Mouse (Mus musculus) lung, postnatal 0 days (tissue): ENCODE data around the gene Stx8. TPM values are rescaled to one million over a fixed set of nuclear protein-coding genes. Genes with fewer than 3 reads are reported as not detected.

Experiments used
- ATAC-seq: fragments of 200-750 bp; cut with Nextera tagmentation; 2 replicates; pipeline ENCODE4 v1.8.0; 2017; ENCODE audit warnings: moderate library complexity
- DNase-seq: peaks from one replicate; pipeline ENCODE4 v3.0.0-alpha.2; 2016; ENCODE audit warnings: low spot score
- H3K27ac ChIP-seq: fragments of 300-500 bp; sonication (generic); 2 replicates; pipeline ENCODE4 v1.5.1; 2014; ENCODE audit warnings: antibody characterized with exemption, mild to moderate bottlenecking, low read length, mixed read lengths
- H3K27me3 ChIP-seq: fragments of 300-500 bp; sonication (generic); replicated peaks from 2 replicates; pipeline ENCODE4 v1.6.1; 2014; ENCODE audit warnings: low read length, mixed read lengths; ENCODE audit not compliant: insufficient read depth
- H3K36me3 ChIP-seq: fragments of 300-500 bp; sonication (generic); 2 replicates; pipeline ENCODE4 v1.6.1; 2014; ENCODE audit warnings: low read length, mixed read lengths; ENCODE audit not compliant: insufficient read depth
- H3K4me1 ChIP-seq: fragments of 300-500 bp; sonication (generic); 2 replicates; pipeline ENCODE4 v1.6.1; 2014; ENCODE audit warnings: antibody characterized with exemption, low read depth, low read length, mixed read lengths; ENCODE audit not compliant: insufficient read depth
- H3K4me2 ChIP-seq: fragments of 300-500 bp; sonication (generic); replicated peaks from 2 replicates; pipeline ENCODE4 v1.6.1; 2014; ENCODE audit warnings: low read depth, mild to moderate bottlenecking, low read length, moderate library complexity, mixed read lengths
- H3K4me3 ChIP-seq: fragments of 300-500 bp; sonication (generic); 2 replicates; pipeline ENCODE4 v1.5.1; 2014; ENCODE audit warnings: low read depth, low read length
- H3K9ac ChIP-seq: fragments of 300-500 bp; sonication (generic); replicated peaks from 2 replicates; pipeline ENCODE4 v1.6.1; 2014; ENCODE audit warnings: low read depth, mild to moderate bottlenecking
- H3K9me3 ChIP-seq: fragments of 300-500 bp; sonication (generic); 2 replicates; pipeline ENCODE4 v1.6.1; 2016; ENCODE audit warnings: low read length, mixed read lengths
- CTCF ChIP-seq: IDR thresholded peaks from 2 replicates; pipeline ENCODE4 v1.5.1; 2016; ENCODE audit warnings: antibody characterized with exemption, mild to moderate bottlenecking
- EP300 ChIP-seq: IDR thresholded peaks from 2 replicates; pipeline ENCODE4 v1.6.1; 2016; ENCODE audit warnings: antibody characterized with exemption, mild to moderate bottlenecking, control low read depth
- WGBS: fragments of 180-500 bp; shearing (Covaris S2); extraction: QIAGEN DNeasy Blood & Tissue Kit; methylation state at CpG from one replicate; pipeline ENCODE4 v1.1.7; 2014; 5-methylcytosine and 5-hydroxymethylcytosine counted together
- polyA plus RNA-seq: library from polyadenylated mRNA; unstranded; fragments of >200 nt; fragmentation: Nextera tagmentation; extraction: Ambion mirVana; gene quantifications from 2 replicates; pipeline ENCODE4 v1.2.1, GENCODE M21; 2015

Gene Stx8
- polyA plus RNA-seq, 1 experiment from 2014 or later: 72.5 TPM

DNA sequence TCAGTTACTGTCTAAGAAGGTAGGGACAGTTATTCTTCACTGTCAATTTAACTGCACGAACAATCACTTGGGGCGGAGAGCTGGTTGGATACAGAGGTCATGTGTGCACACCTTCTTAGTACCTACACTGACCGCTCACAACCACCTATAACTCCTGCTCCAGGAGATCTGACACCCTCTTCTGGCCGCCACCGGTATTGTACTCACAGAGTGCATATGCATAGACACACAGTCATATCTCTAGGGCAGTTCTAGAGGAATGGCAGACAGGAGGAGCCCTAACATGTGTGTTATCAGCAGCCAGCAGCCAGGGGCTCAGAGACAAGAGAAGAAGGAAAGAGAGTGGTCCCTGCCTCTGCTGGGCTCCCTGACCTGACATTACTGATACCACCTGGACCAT lies 265.6 kb downstream of the Stx8 start:
- H3K9me3 ChIP-seq: no peaks in the 10 kb centered on the region
- no peak overlapping the region for H3K4me2 ChIP-seq
- 98% methylated on average over 5 of the region's 5 CpGs for WGBS
- TF ChIP-seq CTCF (peak; percentile 43), EP300 (no peak)
- no peak for ATAC-seq
- H3K27me3 ChIP-seq: no peaks in the 10 kb centered on the region
- H3K27ac ChIP-seq: no peak overlapping the region
- no peaks in the 10 kb centered on the region for H3K36me3 ChIP-seq
- H3K4me3 ChIP-seq: no peak overlapping the region
- no peaks in the 10 kb centered on the region; the same call in 1 of the 2 replicates for H3K4me1 ChIP-seq
- H3K9ac ChIP-seq: no peak overlapping the region
- no peak for DNase-seq

DNA sequence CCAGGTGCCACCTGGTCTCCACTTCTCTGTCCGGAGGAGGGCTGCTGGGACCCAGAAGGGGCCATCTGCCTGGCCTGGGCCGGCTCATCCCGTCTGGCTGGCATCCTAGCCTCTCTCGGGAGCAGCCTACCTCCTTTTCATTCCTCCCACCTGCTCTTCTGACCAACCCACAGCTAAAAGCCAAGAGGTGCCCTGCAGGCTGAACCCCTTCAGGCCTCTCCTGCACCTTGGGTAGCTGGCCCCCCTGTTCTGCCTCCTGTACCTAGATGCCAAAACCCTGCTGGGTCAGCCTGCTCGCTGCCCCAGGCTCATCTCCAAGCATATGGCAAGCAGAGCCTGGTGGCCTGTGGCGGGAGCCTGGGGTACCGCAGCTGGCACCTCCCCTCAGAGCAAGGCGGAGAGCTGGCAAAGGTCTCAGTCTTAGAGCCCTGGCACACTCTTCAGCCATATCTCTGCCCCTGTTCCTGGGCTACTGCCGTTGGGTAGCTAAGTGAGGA lies 267.5 kb downstream of the Stx8 start:
- no peaks in the 10 kb centered on the region for H3K27me3 ChIP-seq
- H3K9ac ChIP-seq: no peak overlapping the region
- no peak overlapping the region for H3K4me3 ChIP-seq
- ATAC-seq: no peak
- no peak overlapping the region for H3K27ac ChIP-seq
- H3K4me1 ChIP-seq: no peaks in the 10 kb centered on the region; the same call in 1 of the 2 replicates
- no peaks in the 10 kb centered on the region for H3K9me3 ChIP-seq
- H3K4me2 ChIP-seq: no peak overlapping the region
- WGBS: 80% methylated on average over 9 of the region's 9 CpGs
- no peak for DNase-seq
- TF ChIP-seq EP300 (no peak), CTCF (no peak)
- no peaks in the 10 kb centered on the region for H3K36me3 ChIP-seq

DNA sequence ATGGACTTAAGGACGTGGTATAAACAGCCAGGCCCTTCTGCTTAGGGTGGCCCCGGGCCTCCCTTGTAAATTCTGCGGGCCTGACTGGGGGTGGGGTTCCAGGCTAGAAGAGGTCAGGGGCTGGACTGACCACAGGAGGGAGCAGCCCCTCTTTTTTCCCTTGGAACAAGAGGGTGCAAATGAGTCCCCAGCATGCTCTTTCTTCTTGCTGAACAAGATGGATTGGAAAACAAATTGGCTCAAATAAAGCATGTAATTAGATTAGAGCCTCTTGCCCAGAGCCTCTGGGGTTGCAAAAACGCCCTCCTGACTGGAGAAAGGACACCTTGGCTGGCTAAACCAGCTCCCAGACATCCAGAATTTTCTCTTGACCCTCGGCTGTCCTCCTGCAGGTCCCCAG lies 273.8 kb downstream of the Stx8 start:
- TF ChIP-seq CTCF (no peak), EP300 (no peak)
- Histone ChIP-seq H3K4me1 (no peaks in the 10 kb centered on the region), H3K9ac (no peak overlapping the region), H3K36me3 (no peaks in the 10 kb centered on the region), H3K9me3 (no peaks in the 10 kb centered on the region), H3K27me3 (no peaks in the 10 kb centered on the region), H3K27ac (no peak overlapping the region), H3K4me2 (no peak overlapping the region), H3K4me3 (no peak overlapping the region)
- DNase-seq (no peak), ATAC-seq (no peak)
- 70% methylated on average over 5 of the region's 5 CpGs for WGBS

DNA sequence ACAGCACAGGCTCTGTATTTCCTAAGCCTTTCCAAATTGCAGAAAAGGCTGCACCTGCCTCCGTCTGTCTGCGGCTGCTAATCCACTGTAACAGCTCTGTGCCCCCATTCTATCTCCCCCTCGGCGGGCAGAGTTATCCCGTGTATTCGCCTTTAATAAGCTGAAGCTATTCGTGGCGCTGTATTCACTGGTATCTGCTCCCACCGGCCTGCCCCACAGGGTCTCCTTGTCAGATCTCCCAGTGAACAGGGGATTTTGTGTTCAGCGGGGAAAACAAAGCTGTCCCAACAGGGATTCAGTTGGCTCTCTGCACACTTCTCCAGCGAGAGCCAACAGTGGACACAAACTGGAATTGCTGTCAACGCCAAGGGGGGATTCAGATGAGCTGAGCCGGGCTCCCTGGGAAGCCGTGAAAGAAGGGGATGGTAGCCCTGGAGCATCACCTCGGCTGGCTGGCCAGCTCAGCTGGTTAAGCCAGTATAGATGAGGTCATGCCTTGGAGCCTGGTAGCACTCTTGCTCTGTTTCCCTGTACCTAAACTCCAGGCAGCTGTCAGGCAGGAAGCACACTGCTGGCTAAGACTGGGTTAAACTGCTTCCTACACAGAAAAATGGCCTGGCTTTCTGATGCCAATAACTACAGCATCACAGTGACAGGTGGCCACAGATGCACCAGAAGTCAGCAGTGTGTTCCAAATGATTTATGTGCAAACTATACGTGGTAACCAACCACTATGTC lies 278.4 kb downstream of the Stx8 start:
- WGBS: 79% methylated on average over 16 of the region's 16 CpGs
- no peak for TF ChIP-seq CTCF
- no peak for TF ChIP-seq EP300
- Histone ChIP-seq H3K9me3 (no peaks in the 10 kb centered on the region), H3K27ac (no peak overlapping the region), H3K4me1 (no peaks in the 10 kb centered on the region), H3K9ac (no peak overlapping the region), H3K4me3 (no peak overlapping the region), H3K27me3 (no peaks in the 10 kb centered on the region), H3K36me3 (no peaks in the 10 kb centered on the region), H3K4me2 (no peak overlapping the region)
- ATAC-seq (no peak), DNase-seq (no peak)

DNA sequence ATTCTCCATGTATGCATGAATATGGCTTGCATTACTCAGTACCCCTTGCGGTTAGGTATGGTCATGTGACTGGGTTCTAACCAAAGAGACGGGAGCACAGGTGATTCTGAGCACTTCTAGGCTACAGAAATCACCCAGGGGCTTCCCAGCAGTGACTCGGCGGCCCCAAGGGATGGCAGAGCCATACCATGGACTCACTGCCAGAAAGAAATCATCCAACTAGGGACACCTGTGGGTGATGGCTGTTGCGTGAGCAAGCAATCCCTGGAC lies 278.9 kb downstream of the Stx8 start:
- Histone ChIP-seq H3K9me3 (no peaks in the 10 kb centered on the region), H3K9ac (no peak overlapping the region), H3K27me3 (no peaks in the 10 kb centered on the region), H3K4me2 (no peak overlapping the region), H3K4me1 (no peaks in the 10 kb centered on the region), H3K36me3 (no peaks in the 10 kb centered on the region), H3K4me3 (no peak overlapping the region), H3K27ac (no peak overlapping the region)
- DNase-seq (no peak), ATAC-seq (no peak)
- TF ChIP-seq CTCF (no peak), EP300 (no peak)
- WGBS: 87% methylated on average over 5 of the region's 5 CpGs

DNA sequence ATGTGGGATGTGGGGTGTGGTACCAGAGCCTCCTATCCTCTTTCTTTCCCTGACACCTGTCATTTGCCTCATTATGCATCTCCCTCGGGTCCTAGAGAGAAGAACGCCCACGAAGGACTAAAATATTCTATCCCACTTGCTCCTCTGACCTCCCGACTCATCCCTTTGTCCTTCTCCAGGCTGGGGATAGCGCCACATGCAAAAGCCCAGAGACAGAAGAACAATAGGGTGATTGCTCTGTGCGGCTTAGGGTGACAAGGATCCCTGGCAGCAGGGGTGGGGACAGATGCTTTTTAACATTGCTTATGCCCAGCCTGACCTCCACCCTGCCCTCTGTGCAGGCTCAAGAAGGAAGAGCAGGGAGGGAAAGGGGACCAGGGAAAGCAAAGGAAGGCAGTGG lies 281.9 kb downstream of the Stx8 start:
- no peaks in the 10 kb centered on the region for H3K27me3 ChIP-seq
- no peaks in the 10 kb centered on the region for H3K4me1 ChIP-seq
- DNase-seq (no peak), ATAC-seq (no peak)
- H3K9me3 ChIP-seq: no peaks in the 10 kb centered on the region
- no peak overlapping the region for H3K4me2 ChIP-seq
- no peak for TF ChIP-seq EP300
- no peak for TF ChIP-seq CTCF
- H3K9ac ChIP-seq: no peak overlapping the region
- no peak overlapping the region for H3K4me3 ChIP-seq
- WGBS: 62% methylated on average over 6 of the region's 6 CpGs
- no peaks in the 10 kb centered on the region for H3K36me3 ChIP-seq
- no peak overlapping the region for H3K27ac ChIP-seq

DNA sequence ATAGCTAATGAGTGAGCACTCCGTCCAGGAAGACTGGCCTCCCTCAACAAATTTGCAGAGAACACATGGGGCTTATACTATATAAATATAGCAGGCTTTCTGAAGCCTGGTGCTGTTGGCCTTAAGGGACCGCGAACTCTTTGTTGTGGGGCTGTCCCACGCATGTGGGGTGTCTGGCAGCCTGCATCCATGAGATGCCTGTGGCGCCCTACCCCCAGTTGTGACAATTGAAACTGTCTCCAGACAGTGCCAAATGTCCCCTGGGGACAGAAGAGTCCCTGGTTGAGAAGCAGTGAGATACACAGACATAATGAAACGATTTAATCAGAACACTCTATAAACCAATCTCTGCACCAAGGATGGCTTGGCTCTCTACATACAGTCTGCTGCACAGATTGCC lies 284.1 kb downstream of the Stx8 start:
- no peaks in the 10 kb centered on the region for H3K36me3 ChIP-seq
- H3K27me3 ChIP-seq: no peaks in the 10 kb centered on the region
- 78% methylated on average over 6 of the region's 6 CpGs for WGBS
- no peak for DNase-seq
- no peak overlapping the region for H3K9ac ChIP-seq
- no peak overlapping the region for H3K4me3 ChIP-seq
- ATAC-seq: no peak
- no peaks in the 10 kb centered on the region for H3K9me3 ChIP-seq
- H3K4me1 ChIP-seq: no peaks in the 10 kb centered on the region
- TF ChIP-seq EP300: no peak
- no peak for TF ChIP-seq CTCF
- no peak overlapping the region for H3K4me2 ChIP-seq
- no peak overlapping the region for H3K27ac ChIP-seq
